Mouse (Mus musculus) embryonic fibroblast, embryonic 13.5 days (primary cell): ENCODE results near the gene Sp7. TPM values are rescaled to one million over a fixed set of nuclear protein-coding genes. Genes with fewer than 3 reads are reported as not detected.

Experiments
- H3K27ac ChIP-seq: 2 replicates; pipeline ENCODE4 v1.5.1; 2012; ENCODE audit warnings: low read length, control low read depth, inconsistent platforms; ENCODE audit not compliant: insufficient read depth
- H3K4me1 ChIP-seq: 2 replicates; pipeline ENCODE4 v1.6.1; 2011; ENCODE audit warnings: low read length; ENCODE audit not compliant: control insufficient read depth, insufficient read depth
- H3K4me3 ChIP-seq: 2 replicates; pipeline ENCODE4 v1.5.1; 2011; ENCODE audit warnings: mild to moderate bottlenecking, control low read depth, low read length; ENCODE audit not compliant: insufficient read depth
- CTCF ChIP-seq: IDR thresholded peaks from 2 replicates; pipeline ENCODE4 v1.5.1; 2011; ENCODE audit warnings: mild to moderate bottlenecking, control low read depth, low read length, moderate library complexity, borderline replicate concordance; ENCODE audit not compliant: insufficient read depth
- POLR2A ChIP-seq: IDR thresholded peaks from 2 replicates; pipeline ENCODE4 v1.6.1; 2011; ENCODE audit warnings: low read depth, mild to moderate bottlenecking, control low read depth, low read length, moderate library complexity
- polyA plus RNA-seq: library from polyadenylated mRNA; stranded (reverse); fragments of >200 nt; gene quantifications from 2 replicates; pipeline ENCODE4 v1.2.4, GENCODE M21; 2011; ENCODE audit warnings: low read depth; ENCODE audit not compliant: missing spikeins, insufficient read length

Gene Sp7
- polyA plus RNA-seq, 1 experiment, result 1.1 TPM

DNA sequence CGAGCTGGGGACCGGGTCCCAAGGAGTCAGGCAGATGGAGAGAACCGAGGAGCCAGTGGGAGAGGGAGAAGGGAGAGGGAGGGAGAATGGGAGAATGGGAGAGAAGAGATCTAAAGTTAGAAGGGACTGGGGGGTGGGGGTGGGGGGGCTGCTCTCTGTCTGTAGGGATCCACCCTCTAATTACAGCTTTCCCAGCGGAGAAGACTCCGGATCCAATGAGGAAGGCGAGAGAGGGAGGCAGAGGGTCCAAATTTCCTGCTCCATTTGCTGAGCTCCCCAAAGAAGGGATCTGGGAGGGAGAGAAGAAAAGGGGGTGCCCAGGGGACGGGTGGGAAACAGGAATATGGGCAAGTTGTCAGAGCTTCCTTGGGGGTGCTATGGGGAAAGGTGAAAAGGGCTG, 744 bp downstream of the Sp7 start:
- H3K27ac ChIP-seq, result no peak overlapping the region
- no peak overlapping the region for H3K4me3 ChIP-seq
- H3K4me1 ChIP-seq, result no peaks in the 10 kb centered on the region
- TF ChIP-seq POLR2A, result no peak
- TF ChIP-seq CTCF, result no peak

DNA sequence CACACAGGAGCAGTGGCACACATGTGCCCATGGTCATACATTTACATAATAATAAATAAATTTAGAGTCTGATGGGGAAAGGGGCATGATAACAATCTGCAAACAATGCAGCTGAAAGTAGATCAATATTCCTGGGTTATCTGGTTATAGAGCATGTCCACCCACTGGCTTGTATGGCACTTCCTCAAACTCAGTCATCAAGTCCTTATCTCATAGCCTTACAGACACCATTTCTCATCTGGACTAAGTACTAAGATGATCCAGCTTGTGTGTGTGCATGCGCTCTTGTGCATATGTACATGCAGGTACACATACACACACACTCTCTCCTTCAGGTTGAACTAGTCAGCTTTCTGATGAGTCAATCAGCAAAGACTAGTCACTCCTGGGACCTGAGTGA, 2.3 kb downstream of the Sp7 start:
- no peak overlapping the region for H3K27ac ChIP-seq
- H3K4me1 ChIP-seq, result no peaks in the 10 kb centered on the region
- TF ChIP-seq POLR2A (no peak), CTCF (no peak)
- no peak overlapping the region for H3K4me3 ChIP-seq

DNA sequence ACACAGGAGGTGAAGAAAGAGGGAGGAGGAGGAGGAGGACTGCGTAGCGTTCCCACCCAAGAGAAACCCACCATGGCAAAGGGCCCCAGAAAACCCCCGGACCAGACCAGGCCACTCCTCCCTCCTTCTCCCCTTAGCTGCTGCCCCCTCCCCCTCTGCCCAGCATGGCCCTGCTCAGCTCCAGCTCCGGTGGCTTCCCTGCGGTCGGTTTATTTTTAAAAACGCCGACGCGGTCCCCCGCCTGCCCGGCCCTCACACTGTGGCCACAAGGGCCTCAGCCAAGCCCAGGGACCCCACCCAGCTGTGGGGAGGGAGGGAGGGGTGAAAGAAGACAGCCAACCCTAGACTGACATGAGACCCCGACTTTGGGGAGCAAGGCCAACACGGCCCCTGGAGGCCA, 4.3 kb downstream of the Sp7 start:
- TF ChIP-seq CTCF (no peak), POLR2A (no peak)
- no peaks in the 10 kb centered on the region; the same call in 1 of the 2 replicates for H3K4me1 ChIP-seq
- H3K4me3 ChIP-seq, result no peak overlapping the region
- H3K27ac ChIP-seq, result no peak overlapping the region

DNA sequence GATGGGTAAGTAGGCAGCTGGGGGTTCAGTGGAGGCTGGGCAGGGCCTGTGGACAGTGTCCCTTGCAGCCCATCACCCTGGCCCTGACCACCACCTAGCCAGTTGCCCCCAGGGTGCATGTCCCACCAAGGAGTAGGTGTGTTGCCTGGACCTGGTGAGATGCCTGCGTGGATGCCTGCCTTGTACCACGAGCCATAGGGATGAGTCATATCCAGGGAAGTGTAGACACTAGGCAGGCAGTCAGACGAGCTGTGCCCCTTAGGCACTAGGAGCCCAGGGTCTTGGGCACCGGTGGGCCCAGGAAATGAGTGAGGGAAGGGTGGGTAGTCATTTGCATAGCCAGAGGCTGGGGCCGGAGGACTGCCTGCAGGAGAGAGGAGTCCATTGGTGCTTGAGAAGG, 8.1 kb downstream of the Sp7 start:
- peaks cover 3% of the 10 kb centered on the region; the same call in 1 of the 2 replicates for H3K4me1 ChIP-seq
- TF ChIP-seq CTCF (no peak), POLR2A (no peak)
- H3K27ac ChIP-seq, result no peak overlapping the region
- no peak overlapping the region for H3K4me3 ChIP-seq

DNA sequence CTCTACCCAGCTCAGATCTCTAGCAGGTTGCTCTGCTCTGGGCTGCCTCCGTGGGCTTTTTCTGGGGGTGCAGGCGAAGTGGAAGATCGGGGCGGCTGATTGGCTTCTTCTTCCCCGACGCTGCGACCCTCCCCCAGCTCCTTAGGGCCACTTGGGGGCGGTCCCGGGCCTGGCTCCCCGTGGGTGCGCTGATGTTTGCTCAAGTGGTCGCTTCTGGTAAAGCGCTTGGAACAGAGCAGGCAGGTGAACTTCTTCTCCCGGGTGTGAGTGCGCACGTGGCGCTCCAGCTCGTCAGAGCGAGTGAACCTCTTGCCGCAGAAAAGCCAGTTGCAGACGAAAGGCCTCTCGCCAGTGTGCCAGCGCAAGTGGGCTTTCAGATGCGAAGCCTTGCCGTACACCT, 8.9 kb downstream of the Sp7 start:
- no peak overlapping the region for H3K27ac ChIP-seq
- H3K4me3 ChIP-seq, result no peak overlapping the region
- TF ChIP-seq POLR2A (no peak), CTCF (no peak)
- peaks cover 3% of the 10 kb centered on the region; the same call in 1 of the 2 replicates for H3K4me1 ChIP-seq

DNA sequence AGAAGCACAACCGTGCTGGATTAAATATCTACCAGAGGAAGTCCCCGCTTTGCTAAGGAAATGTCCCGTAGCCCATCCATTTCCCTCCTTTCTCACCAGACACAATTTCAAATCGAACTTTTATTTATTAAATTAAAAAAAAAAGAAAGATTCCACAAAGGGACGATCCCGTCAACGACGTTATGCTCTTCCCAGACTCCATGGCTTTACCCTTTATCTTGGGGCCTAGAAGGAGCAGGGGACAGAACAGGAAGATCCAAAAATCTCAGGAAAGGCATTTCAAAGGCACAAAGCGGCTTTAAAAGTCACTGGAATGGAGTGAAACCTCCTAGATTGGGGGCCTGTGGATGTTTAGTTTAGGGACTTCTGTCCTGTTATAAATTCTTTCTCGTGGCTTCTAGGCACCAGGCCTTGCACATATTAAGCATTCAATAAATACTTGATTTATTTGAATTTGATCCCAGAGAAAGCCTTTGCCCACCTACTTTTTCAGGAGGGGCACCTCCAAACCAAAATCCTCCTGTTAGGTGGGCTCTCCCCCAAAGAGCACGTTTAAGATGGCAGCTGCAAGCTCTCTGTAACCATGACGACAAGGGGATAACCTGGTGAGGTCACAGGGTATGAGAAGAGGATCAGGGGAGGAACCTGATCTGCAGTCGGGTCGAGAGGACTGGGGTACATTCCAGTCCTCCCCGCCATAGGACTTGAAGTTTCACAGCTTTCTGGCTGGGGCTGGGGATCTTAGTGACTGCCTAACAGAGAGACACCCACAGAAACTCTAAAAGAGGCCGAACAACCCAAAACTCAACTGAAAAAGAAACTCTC, 10.3 kb downstream of the Sp7 start:
- Histone ChIP-seq H3K4me3 (no peak overlapping the region), H3K4me1 (peaks cover 3% of the 10 kb centered on the region; the same call in 1 of the 2 replicates), H3K27ac (no peak overlapping the region)
- no peak for TF ChIP-seq POLR2A
- TF ChIP-seq CTCF, result no peak

DNA sequence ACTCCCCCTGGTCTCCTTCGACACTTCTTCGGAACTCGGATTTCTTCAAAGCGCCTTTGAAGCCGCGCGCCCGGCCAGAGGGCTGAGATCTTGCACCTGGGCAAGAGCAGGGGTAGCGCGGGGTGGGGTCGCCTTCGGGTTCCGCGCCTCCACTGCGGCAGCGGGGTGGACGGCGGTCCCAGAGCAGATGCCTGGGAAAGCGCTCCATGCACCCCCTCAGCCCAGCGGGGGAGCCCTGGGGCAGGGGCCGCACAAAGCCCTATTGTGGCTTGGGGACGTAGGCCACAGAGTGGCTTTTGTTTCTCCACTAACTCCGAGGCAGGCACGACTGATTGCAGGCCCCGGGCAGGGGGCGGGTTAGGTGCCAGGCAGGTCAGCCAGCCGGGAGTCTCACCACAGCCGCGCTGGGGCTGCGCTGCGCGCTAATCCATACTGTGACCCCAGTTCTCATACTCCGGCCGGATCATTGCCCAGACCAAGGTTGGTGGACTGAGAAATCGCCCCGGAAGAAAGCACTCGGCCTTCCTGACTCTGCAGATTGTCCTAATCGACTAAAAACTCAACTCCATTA, 11.0 kb downstream of the Sp7 start:
- H3K4me3 ChIP-seq, result peak overlapping the region; percentile 30
- TF ChIP-seq CTCF, result no peak
- no peak for TF ChIP-seq POLR2A
- H3K27ac ChIP-seq, result no peak overlapping the region
- peaks cover 6% of the 10 kb centered on the region; the same call in 1 of the 2 replicates for H3K4me1 ChIP-seq

DNA sequence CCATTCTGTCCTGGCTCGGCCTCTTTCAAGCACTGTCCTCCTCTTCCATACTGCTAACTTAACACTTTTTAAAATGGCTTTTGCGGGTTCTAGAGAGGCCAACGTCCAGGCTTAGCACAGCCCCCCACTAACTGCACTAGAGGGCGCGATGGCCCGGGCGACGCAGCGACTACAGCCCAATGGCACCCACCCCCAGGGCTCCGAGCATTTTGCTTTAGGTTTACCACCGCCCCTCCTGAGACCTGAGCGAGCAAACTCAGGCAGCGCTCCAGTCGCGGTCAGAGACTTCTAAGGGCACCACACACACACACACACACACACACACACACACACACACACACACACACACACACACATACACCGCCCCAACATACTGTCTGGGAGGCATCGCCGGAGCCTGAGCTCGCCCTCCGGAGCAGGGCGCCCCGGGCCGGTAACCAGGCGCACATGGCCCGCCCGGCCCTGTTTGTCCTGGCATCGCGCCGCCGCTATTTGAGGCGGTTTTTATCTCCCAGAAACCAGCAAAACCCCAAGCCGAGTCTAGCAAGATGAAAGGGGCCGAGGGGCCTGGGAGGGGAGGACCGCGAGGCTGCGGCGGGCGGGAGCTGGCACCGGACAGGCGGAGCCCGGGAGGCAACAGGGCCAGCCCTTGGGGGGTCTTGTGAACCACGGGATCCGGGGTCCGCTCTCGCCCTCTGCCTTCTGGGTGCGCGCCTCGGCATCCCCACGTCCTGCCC, 11.7 kb downstream of the Sp7 start:
- TF ChIP-seq CTCF, result peak; percentile 8; the same call in 1 of the 2 replicates
- TF ChIP-seq POLR2A, result peak; percentile 45
- H3K4me1 ChIP-seq, result peaks cover 6% of the 10 kb centered on the region; the same call in 1 of the 2 replicates
- no peak overlapping the region for H3K27ac ChIP-seq
- peak overlapping the region; percentile 30 for H3K4me3 ChIP-seq

DNA sequence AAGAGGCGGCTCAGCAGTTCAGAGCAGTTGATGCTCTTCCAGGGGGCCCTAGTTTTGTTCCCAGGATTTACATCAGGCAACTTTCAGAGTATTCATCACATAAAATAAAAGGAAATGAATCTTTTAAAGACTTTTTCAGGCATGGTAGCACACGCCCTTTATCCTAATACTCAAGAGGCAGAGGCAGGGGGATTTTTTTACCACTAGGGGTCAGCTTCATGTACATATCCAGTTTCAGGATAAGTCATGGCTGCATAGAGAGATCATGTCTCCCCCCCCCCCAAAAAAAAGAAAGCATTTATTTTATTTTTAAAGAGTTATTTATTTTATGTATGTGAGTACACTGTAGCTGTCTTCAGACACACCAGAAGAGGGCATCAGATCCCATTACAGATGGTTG, 13.0 kb downstream of the Sp7 start:
- no peak overlapping the region for H3K27ac ChIP-seq
- TF ChIP-seq CTCF, result no peak
- no peak for TF ChIP-seq POLR2A
- no peak overlapping the region for H3K4me3 ChIP-seq
- peaks cover 7% of the 10 kb centered on the region; the same call in 1 of the 2 replicates for H3K4me1 ChIP-seq

DNA sequence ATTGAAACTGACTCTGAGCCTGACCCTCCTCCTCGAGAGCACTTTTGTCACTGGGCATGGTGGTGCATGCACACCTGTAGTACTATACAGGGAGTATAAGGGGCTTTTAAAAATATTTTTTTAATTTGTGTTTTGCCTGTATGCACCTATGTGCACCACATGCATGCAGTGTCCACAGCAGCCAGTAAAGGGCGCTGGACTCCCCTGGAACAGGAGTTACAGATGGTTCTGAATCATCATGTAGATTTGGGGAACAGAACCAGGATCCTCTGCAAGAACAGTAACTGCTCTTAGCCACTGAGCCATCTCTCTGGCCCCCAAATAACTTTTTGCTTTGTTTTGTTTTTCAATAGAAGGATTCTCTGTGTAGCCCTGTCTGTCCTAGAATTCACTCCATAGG, 14.8 kb downstream of the Sp7 start:
- H3K27ac ChIP-seq, result no peak overlapping the region
- H3K4me1 ChIP-seq, result peaks cover 9% of the 10 kb centered on the region; the same call in 1 of the 2 replicates
- no peak for TF ChIP-seq CTCF
- no peak for TF ChIP-seq POLR2A
- H3K4me3 ChIP-seq, result no peak overlapping the region
